Mouse (Mus musculus): Measurements from ENCODE around the gene Usp36. TPM values are rescaled to one million over a fixed set of nuclear protein-coding genes. Genes with fewer than 3 reads are reported as not detected.
"Not testable (repeated sequence)": the region's sequence is repeated elsewhere in the genome, so short reads cannot be mapped to it uniquely, and the experiment has no call there.

The Usp36 gene
- polyA plus RNA-seq, 1 experiment from 2014 or later: 13.5 TPM

- Histone ChIP-seq H3K4me2 (ENCODE audit: low read depth, low read length) (no peak overlapping the region), H3K36me3 (ENCODE audit: control insufficient read depth, insufficient read depth) (peaks cover 22% of the 10 kb centered on the region), H3K27ac (ENCODE audit: low read length) (no peak overlapping the region), H3K4me1 (ENCODE audit: control insufficient read depth, insufficient read depth, low read length) (peaks cover 10% of the 10 kb centered on the region), H3K4me3 (ENCODE audit: low read length) (no peak overlapping the region), H3K9me3 (replicated peaks; ENCODE audit: control insufficient read depth, low read length) (no peaks in the 10 kb centered on the region), H3K27me3 (ENCODE audit: control insufficient read depth, insufficient read depth, low read length) (no peaks in the 10 kb centered on the region), H3K9ac (ENCODE audit: low read length) (no peak overlapping the region)
- ATAC-seq (replicated peaks; ENCODE audit: extremely low read depth, insufficient read depth, low FRiP score): no peak
- WGBS: 40% methylated on average over 8 of the region's 8 CpGs
Measured at GRCm38 (mm10) chr11:118316231-118316806, 26.3 kb upstream of the Usp36 start.

GRCm38 (mm10) chr11:118312132-118312723, 22.2 kb upstream of the Usp36 start:
- Histone ChIP-seq H3K27ac (ENCODE audit: low read length) (no peak overlapping the region), H3K4me2 (ENCODE audit: low read depth, low read length) (no peak overlapping the region), H3K4me3 (ENCODE audit: low read length) (no peak overlapping the region), H3K36me3 (ENCODE audit: control insufficient read depth, insufficient read depth) (peaks cover 25% of the 10 kb centered on the region), H3K27me3 (ENCODE audit: control insufficient read depth, insufficient read depth, low read length) (no peaks in the 10 kb centered on the region), H3K4me1 (ENCODE audit: control insufficient read depth, insufficient read depth, low read length) (peaks cover 10% of the 10 kb centered on the region), H3K9ac (ENCODE audit: low read length) (no peak overlapping the region), H3K9me3 (replicated peaks; ENCODE audit: control insufficient read depth, low read length) (no peaks in the 10 kb centered on the region; the same call in 1 of the 2 replicates)
- 78% methylated on average over 6 of the region's 6 CpGs for WGBS
- ATAC-seq (replicated peaks; ENCODE audit: extremely low read depth, insufficient read depth, low FRiP score): no peak

- not testable (repeated sequence) for H3K27me3 ChIP-seq (ENCODE audit: control insufficient read depth, insufficient read depth, low read length); H3K9ac ChIP-seq (ENCODE audit: low read length); H3K4me3 ChIP-seq (ENCODE audit: low read length); H3K4me1 ChIP-seq (ENCODE audit: control insufficient read depth, insufficient read depth, low read length); H3K27ac ChIP-seq (ENCODE audit: low read length); ATAC-seq (replicated peaks; ENCODE audit: extremely low read depth, insufficient read depth, low FRiP score); H3K9me3 ChIP-seq (replicated peaks; ENCODE audit: control insufficient read depth, low read length); H3K4me2 ChIP-seq (ENCODE audit: low read depth, low read length)
- 87% methylated on average over 2 of the region's 2 CpGs for WGBS
- H3K36me3 ChIP-seq (ENCODE audit: control insufficient read depth, insufficient read depth): peaks cover 31% of the 10 kb centered on the region
Measured at GRCm38 (mm10) chr11:118307962-118308361, 17.9 kb upstream of the Usp36 start.

- not testable (repeated sequence) for H3K4me3 ChIP-seq (ENCODE audit: low read length); H3K9me3 ChIP-seq (replicated peaks; ENCODE audit: control insufficient read depth, low read length); H3K4me1 ChIP-seq (ENCODE audit: control insufficient read depth, insufficient read depth, low read length); H3K4me2 ChIP-seq (ENCODE audit: low read depth, low read length); ATAC-seq (replicated peaks; ENCODE audit: extremely low read depth, insufficient read depth, low FRiP score); H3K27ac ChIP-seq (ENCODE audit: low read length); H3K27me3 ChIP-seq (ENCODE audit: control insufficient read depth, insufficient read depth, low read length); H3K9ac ChIP-seq (ENCODE audit: low read length)
- H3K36me3 ChIP-seq (ENCODE audit: control insufficient read depth, insufficient read depth): peaks cover 18% of the 10 kb centered on the region
- WGBS: 90% methylated on average over 4 of the region's 4 CpGs
Measured at GRCm38 (mm10) chr11:118303959-118304358, 13.9 kb upstream of the Usp36 start.

GRCm38 (mm10) chr11:118298810-118299209, 8.8 kb upstream of the Usp36 start:
- ATAC-seq (replicated peaks; ENCODE audit: extremely low read depth, insufficient read depth, low FRiP score): no peak
- no peak overlapping the region for H3K9ac ChIP-seq (ENCODE audit: low read length)

GRCm38 (mm10) chr11:118297967-118298366, 7.9 kb upstream of the Usp36 start:
- no peak for ATAC-seq (replicated peaks; ENCODE audit: extremely low read depth, insufficient read depth, low FRiP score)
- 75% methylated on average over 3 of the region's 3 CpGs for WGBS

More at GRCm38 (mm10) chr11:118298810-118299209, 8.8 kb upstream of the Usp36 start:
- Histone ChIP-seq H3K4me3 (ENCODE audit: low read length) (no peak overlapping the region), H3K4me1 (ENCODE audit: control insufficient read depth, insufficient read depth, low read length) (no peaks in the 10 kb centered on the region), H3K27ac (ENCODE audit: low read length) (no peak overlapping the region), H3K27me3 (ENCODE audit: control insufficient read depth, insufficient read depth, low read length) (no peaks in the 10 kb centered on the region), H3K9me3 (replicated peaks; ENCODE audit: control insufficient read depth, low read length) (no peaks in the 10 kb centered on the region), H3K4me2 (ENCODE audit: low read depth, low read length) (no peak overlapping the region), H3K36me3 (ENCODE audit: control insufficient read depth, insufficient read depth) (peaks cover 9% of the 10 kb centered on the region; the same call in 1 of the 2 replicates)
- 65% methylated on average over 2 of the region's 2 CpGs for WGBS

GRCm38 (mm10) chr11:118295026-118295425, 5.0 kb upstream of the Usp36 start:
- WGBS: 80% methylated on average over 2 of the region's 2 CpGs
- no peak for ATAC-seq (replicated peaks; ENCODE audit: extremely low read depth, insufficient read depth, low FRiP score)
- Histone ChIP-seq H3K4me2 (ENCODE audit: low read depth, low read length) (no peak overlapping the region), H3K4me3 (ENCODE audit: low read length) (no peak overlapping the region), H3K27ac (ENCODE audit: low read length) (no peak overlapping the region), H3K27me3 (ENCODE audit: control insufficient read depth, insufficient read depth, low read length) (no peaks in the 10 kb centered on the region), H3K9me3 (replicated peaks; ENCODE audit: control insufficient read depth, low read length) (no peaks in the 10 kb centered on the region), H3K4me1 (ENCODE audit: control insufficient read depth, insufficient read depth, low read length) (peaks cover 3% of the 10 kb centered on the region; the same call in 1 of the 2 replicates), H3K36me3 (ENCODE audit: control insufficient read depth, insufficient read depth) (no peaks in the 10 kb centered on the region), H3K9ac (ENCODE audit: low read length) (no peak overlapping the region)

More at GRCm38 (mm10) chr11:118297967-118298366, 7.9 kb upstream of the Usp36 start:
- H3K9ac ChIP-seq (ENCODE audit: low read length): no peak overlapping the region
- H3K9me3 ChIP-seq (replicated peaks; ENCODE audit: control insufficient read depth, low read length): no peaks in the 10 kb centered on the region
- H3K27me3 ChIP-seq (ENCODE audit: control insufficient read depth, insufficient read depth, low read length): no peaks in the 10 kb centered on the region
- no peak overlapping the region for H3K4me2 ChIP-seq (ENCODE audit: low read depth, low read length)
- H3K4me1 ChIP-seq (ENCODE audit: control insufficient read depth, insufficient read depth, low read length): no peaks in the 10 kb centered on the region
- H3K27ac ChIP-seq (ENCODE audit: low read length): no peak overlapping the region
- H3K4me3 ChIP-seq (ENCODE audit: low read length): no peak overlapping the region
- H3K36me3 ChIP-seq (ENCODE audit: control insufficient read depth, insufficient read depth): peaks cover 3% of the 10 kb centered on the region; the same call in 1 of the 2 replicates

GRCm38 (mm10) chr11:118292671-118293070, 2.6 kb upstream of the Usp36 start:
- H3K27ac ChIP-seq (ENCODE audit: low read length): no peak overlapping the region
- ATAC-seq (replicated peaks; ENCODE audit: extremely low read depth, insufficient read depth, low FRiP score): no peak
- no peaks in the 10 kb centered on the region for H3K27me3 ChIP-seq (ENCODE audit: control insufficient read depth, insufficient read depth, low read length)
- H3K9me3 ChIP-seq (replicated peaks; ENCODE audit: control insufficient read depth, low read length): no peaks in the 10 kb centered on the region
- no peaks in the 10 kb centered on the region for H3K36me3 ChIP-seq (ENCODE audit: control insufficient read depth, insufficient read depth)
- no peak overlapping the region for H3K4me2 ChIP-seq (ENCODE audit: low read depth, low read length)
- no peak overlapping the region for H3K9ac ChIP-seq (ENCODE audit: low read length)
- no peak overlapping the region for H3K4me3 ChIP-seq (ENCODE audit: low read length)
- peaks cover 12% of the 10 kb centered on the region for H3K4me1 ChIP-seq (ENCODE audit: control insufficient read depth, insufficient read depth, low read length)
- 65% methylated on average over 6 of the region's 6 CpGs for WGBS

- Histone ChIP-seq H3K27me3 (ENCODE audit: control insufficient read depth, insufficient read depth, low read length) (no peaks in the 10 kb centered on the region), H3K9me3 (replicated peaks; ENCODE audit: control insufficient read depth, low read length) (no peaks in the 10 kb centered on the region), H3K36me3 (ENCODE audit: control insufficient read depth, insufficient read depth) (peaks cover 13% of the 10 kb centered on the region), H3K9ac (ENCODE audit: low read length) (peak overlapping the region; percentile 87), H3K4me2 (ENCODE audit: low read depth, low read length) (peak overlapping the region; percentile 83), H3K27ac (ENCODE audit: low read length) (peak overlapping the region; percentile 79), H3K4me3 (ENCODE audit: low read length) (peak overlapping the region; percentile 70), H3K4me1 (ENCODE audit: control insufficient read depth, insufficient read depth, low read length) (peaks cover 12% of the 10 kb centered on the region)
- ATAC-seq (replicated peaks; ENCODE audit: extremely low read depth, insufficient read depth, low FRiP score): peak; percentile 12
- 0% methylated on average over 22 of the region's 22 CpGs for WGBS
Measured at GRCm38 (mm10) chr11:118289562-118289961, 482 bp downstream of the Usp36 start.
